Mouse (Mus musculus): ENCODE data around the gene Zcchc4. TPM values are rescaled to one million over a fixed set of nuclear protein-coding genes. Genes with fewer than 3 reads are reported as not detected.

Zcchc4 gene
- total and polyA plus RNA-seq, 2 experiments from 2014 or later, result 6.7 to 10.6 TPM

DNA sequence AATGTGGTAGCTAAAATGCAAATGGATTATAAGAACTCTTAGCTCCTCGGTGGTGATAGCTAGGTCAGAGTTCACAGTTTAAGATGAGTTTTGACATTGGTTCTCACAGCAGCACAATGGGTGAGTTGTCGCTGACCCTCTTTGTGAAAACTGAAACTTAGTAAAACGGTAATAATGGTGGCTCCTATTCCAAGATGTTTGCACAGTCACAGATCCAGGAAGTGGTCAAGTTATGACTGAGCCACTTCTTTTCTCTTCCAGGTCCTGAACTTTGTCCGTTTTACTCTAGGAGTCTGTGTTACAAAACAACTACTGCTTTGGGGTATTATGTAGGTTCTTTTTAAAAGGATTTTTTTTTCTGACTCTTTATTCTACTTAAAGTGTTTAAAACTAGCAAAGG, 32.0 kb upstream of the Zcchc4 start:
- Histone ChIP-seq H3K4me1 (ENCODE audit: insufficient read depth, low read length) (no peaks in the 10 kb centered on the region), H3K4me3 (ENCODE audit: low read length) (no peak overlapping the region), H3K9me3 (ENCODE audit: low read length) (no peaks in the 10 kb centered on the region), H3K9ac (replicated peaks; ENCODE audit: low read length) (no peak overlapping the region), H3K36me3 (ENCODE audit: insufficient read depth, low read length) (no peaks in the 10 kb centered on the region), H3K27me3 (ENCODE audit: insufficient read depth, low read length) (0 out of 2 replicates have a peak, but pooled peaks cover 3% of the 10 kb centered on the region), H3K4me2 (ENCODE audit: low read depth, low read length) (peak overlapping the region; percentile 90), H3K27ac (no peak overlapping the region)
- DNase-seq (ENCODE audit: low spot score) (no peak), ATAC-seq (no peak)
- no peak for TF ChIP-seq CTCF (IDR thresholded peaks at IDR 0.05; ENCODE audit: low read depth)
- WGBS, result 54% methylated on average over 4 of the region's 4 CpGs

DNA sequence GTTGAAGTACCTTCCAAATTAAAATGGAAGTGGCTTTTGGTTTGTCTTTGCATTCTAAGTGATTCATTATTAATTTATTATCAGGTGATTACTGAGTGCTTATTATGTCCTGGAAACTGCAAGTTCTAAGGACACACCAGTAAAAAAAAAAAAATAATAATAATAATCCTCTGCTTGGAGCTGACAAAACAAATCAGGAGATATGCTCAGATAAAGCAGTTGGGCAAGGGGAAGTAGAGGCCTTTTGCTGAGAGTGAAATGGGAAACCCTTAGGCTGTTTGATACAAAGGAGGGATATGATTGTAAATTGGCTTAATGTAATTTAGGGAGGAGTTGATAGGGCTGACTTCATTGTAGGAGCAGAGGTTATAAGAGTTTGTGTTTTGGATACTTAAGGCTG, 28.3 kb upstream of the Zcchc4 start:
- no peak for ATAC-seq

DNA sequence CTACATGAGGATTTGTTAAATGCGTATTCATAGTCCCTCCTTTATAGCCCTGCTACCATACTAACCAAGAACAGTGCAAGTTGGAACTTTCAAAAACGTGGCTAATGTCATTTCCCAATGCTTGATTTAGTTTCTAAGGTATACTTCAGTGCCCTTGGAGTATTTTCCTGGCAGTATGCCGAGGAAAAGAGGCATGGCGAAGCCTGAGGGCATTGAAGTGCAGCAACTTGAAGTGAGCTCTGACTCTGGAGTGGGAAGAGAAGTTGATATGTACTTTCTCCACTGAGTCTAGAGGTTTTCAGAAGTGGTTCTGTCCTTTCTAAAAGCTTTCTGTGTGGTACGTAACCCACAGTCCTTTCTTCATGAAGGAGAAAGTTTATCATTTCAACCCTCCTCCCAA, 26.5 kb upstream of the Zcchc4 start:
- Histone ChIP-seq H3K4me2 (ENCODE audit: low read depth, low read length) (no peak overlapping the region), H3K36me3 (ENCODE audit: insufficient read depth, low read length) (no peaks in the 10 kb centered on the region), H3K4me3 (ENCODE audit: low read length) (no peak overlapping the region), H3K4me1 (ENCODE audit: insufficient read depth, low read length) (no peaks in the 10 kb centered on the region), H3K27me3 (ENCODE audit: insufficient read depth, low read length) (no peaks in the 10 kb centered on the region), H3K27ac (no peak overlapping the region), H3K9me3 (ENCODE audit: low read length) (no peaks in the 10 kb centered on the region), H3K9ac (replicated peaks; ENCODE audit: low read length) (no peak overlapping the region)
- TF ChIP-seq CTCF (IDR thresholded peaks at IDR 0.05; ENCODE audit: low read depth), result no peak
- 75% methylated on average over 5 of the region's 5 CpGs for WGBS
- ATAC-seq (no peak), DNase-seq (ENCODE audit: low spot score) (no peak)

More for the DNA sequence above, 28.3 kb upstream of the Zcchc4 start:
- H3K4me3 ChIP-seq (ENCODE audit: low read length), result no peak overlapping the region
- H3K27me3 ChIP-seq (ENCODE audit: insufficient read depth, low read length), result no peaks in the 10 kb centered on the region
- no peaks in the 10 kb centered on the region for H3K36me3 ChIP-seq (ENCODE audit: insufficient read depth, low read length)
- no peak overlapping the region for H3K4me2 ChIP-seq (ENCODE audit: low read depth, low read length)
- DNase-seq (ENCODE audit: low spot score), result no peak
- no peak for TF ChIP-seq CTCF (IDR thresholded peaks at IDR 0.05; ENCODE audit: low read depth)
- H3K4me1 ChIP-seq (ENCODE audit: insufficient read depth, low read length), result no peaks in the 10 kb centered on the region
- no peak overlapping the region for H3K27ac ChIP-seq
- H3K9ac ChIP-seq (replicated peaks; ENCODE audit: low read length), result no peak overlapping the region
- H3K9me3 ChIP-seq (ENCODE audit: low read length), result no peaks in the 10 kb centered on the region

DNA sequence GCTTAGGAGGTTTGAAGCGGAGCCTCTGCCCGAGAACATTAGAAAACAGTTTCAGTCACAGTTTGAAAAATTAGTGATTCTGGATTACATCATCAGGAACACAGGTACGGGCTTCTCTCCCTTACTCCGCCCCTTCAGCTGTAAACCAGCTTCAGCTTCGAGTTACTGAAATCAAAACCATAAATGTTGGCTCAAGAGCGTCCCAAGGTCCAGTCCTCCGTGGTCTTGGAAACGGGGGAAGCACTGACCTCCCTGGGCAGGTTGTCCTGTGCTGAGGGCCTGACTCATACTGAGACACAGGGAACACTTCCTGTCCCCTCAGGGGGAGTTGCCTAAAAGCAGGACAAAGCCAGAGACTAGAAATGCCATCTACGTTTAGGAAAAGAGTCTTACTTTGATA, 22.1 kb upstream of the Zcchc4 start:
- Histone ChIP-seq H3K9ac (replicated peaks; ENCODE audit: low read length) (no peak overlapping the region), H3K4me2 (ENCODE audit: low read depth, low read length) (no peak overlapping the region), H3K27me3 (ENCODE audit: insufficient read depth, low read length) (no peaks in the 10 kb centered on the region), H3K4me1 (ENCODE audit: insufficient read depth, low read length) (no peaks in the 10 kb centered on the region), H3K4me3 (ENCODE audit: low read length) (no peak overlapping the region), H3K36me3 (ENCODE audit: insufficient read depth, low read length) (no peaks in the 10 kb centered on the region), H3K9me3 (ENCODE audit: low read length) (no peaks in the 10 kb centered on the region), H3K27ac (no peak overlapping the region)
- 88% methylated on average over 9 of the region's 9 CpGs for WGBS
- no peak for ATAC-seq
- DNase-seq (ENCODE audit: low spot score), result no peak
- TF ChIP-seq CTCF (IDR thresholded peaks at IDR 0.05; ENCODE audit: low read depth), result no peak

DNA sequence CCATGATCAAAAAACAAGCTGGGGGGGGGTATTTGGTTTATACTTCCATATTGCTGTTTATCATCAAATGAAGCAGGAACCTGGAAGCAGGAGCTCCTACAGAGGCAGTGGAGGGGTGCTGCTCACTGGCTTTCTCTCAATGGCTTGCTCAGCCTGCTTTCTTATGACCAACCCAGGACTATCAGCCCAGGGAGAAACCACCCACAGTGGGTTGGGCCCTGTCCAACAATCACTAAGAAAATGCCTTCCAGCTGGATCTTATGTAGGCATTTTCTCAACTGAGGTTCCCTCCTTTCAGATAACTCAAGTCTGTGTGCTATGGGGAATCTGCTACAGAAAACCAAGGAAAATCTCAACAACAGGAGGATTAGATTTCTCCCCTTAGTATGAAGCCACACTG, 21.0 kb upstream of the Zcchc4 start:
- ATAC-seq, result no peak
- no peak for TF ChIP-seq CTCF (IDR thresholded peaks at IDR 0.05; ENCODE audit: low read depth)

DNA sequence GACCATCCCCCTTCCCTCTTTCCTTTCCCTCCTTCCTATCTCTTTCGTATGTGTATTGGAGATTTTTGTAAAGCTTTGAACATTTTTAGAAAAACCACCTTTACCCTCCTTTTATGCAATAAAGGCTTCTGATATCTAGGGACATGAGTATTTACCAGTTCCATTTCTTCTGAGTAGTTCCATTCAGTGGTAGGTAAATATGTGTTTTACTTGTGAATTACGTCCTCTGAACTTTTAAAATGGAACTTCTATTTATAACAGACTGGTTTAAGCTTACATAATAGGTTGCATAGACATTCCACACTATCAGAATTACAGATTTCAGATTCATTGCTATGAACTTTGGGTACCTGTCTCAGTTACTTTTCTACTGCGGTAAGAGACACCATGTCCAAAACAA, 19.9 kb upstream of the Zcchc4 start:
- ATAC-seq (no peak), DNase-seq (ENCODE audit: low spot score) (no peak)
- WGBS, result 91% methylated on average over 3 of the region's 3 CpGs

More for the DNA sequence above, 21.0 kb upstream of the Zcchc4 start:
- Histone ChIP-seq H3K9me3 (ENCODE audit: low read length) (no peaks in the 10 kb centered on the region), H3K27ac (no peak overlapping the region), H3K27me3 (ENCODE audit: insufficient read depth, low read length) (no peaks in the 10 kb centered on the region), H3K4me2 (ENCODE audit: low read depth, low read length) (no peak overlapping the region), H3K36me3 (ENCODE audit: insufficient read depth, low read length) (no peaks in the 10 kb centered on the region), H3K4me3 (ENCODE audit: low read length) (no peak overlapping the region), H3K4me1 (ENCODE audit: insufficient read depth, low read length) (no peaks in the 10 kb centered on the region), H3K9ac (replicated peaks; ENCODE audit: low read length) (no peak overlapping the region)
- no peak for DNase-seq (ENCODE audit: low spot score)

DNA sequence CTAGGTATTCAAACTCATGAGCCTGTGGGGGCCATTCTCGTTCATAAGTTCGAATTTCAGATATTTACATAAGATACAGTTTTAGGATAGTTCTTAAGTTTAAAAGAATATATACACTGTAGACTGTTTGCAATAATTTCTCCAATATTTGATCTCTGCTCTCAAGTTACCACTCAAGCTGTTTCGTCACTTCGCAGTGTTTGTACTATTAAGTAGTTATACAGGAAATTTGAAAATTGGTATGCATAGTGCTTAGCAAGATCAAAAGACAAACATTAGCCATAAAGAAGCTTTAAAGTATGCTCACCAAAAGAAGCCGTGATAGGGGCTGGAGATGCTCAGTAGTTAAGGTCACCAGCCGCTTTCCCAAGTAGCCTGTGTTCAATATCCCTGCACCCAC, 19.2 kb upstream of the Zcchc4 start:
- no peaks in the 10 kb centered on the region for H3K36me3 ChIP-seq (ENCODE audit: insufficient read depth, low read length)
- DNase-seq (ENCODE audit: low spot score) (no peak), ATAC-seq (no peak)
- no peak overlapping the region for H3K4me3 ChIP-seq (ENCODE audit: low read length)
- H3K9me3 ChIP-seq (ENCODE audit: low read length), result no peaks in the 10 kb centered on the region
- 94% methylated on average over 6 of the region's 6 CpGs for WGBS
- H3K4me1 ChIP-seq (ENCODE audit: insufficient read depth, low read length), result no peaks in the 10 kb centered on the region
- H3K27ac ChIP-seq, result no peak overlapping the region
- H3K27me3 ChIP-seq (ENCODE audit: insufficient read depth, low read length), result no peaks in the 10 kb centered on the region
- no peak overlapping the region for H3K9ac ChIP-seq (replicated peaks; ENCODE audit: low read length)
- no peak for TF ChIP-seq CTCF (IDR thresholded peaks at IDR 0.05; ENCODE audit: low read depth)
- H3K4me2 ChIP-seq (ENCODE audit: low read depth, low read length), result no peak overlapping the region

More for the DNA sequence above, 19.9 kb upstream of the Zcchc4 start:
- Histone ChIP-seq H3K4me3 (ENCODE audit: low read length) (no peak overlapping the region), H3K27me3 (ENCODE audit: insufficient read depth, low read length) (no peaks in the 10 kb centered on the region), H3K27ac (no peak overlapping the region), H3K9me3 (ENCODE audit: low read length) (no peaks in the 10 kb centered on the region), H3K4me1 (ENCODE audit: insufficient read depth, low read length) (no peaks in the 10 kb centered on the region), H3K4me2 (ENCODE audit: low read depth, low read length) (no peak overlapping the region), H3K9ac (replicated peaks; ENCODE audit: low read length) (no peak overlapping the region), H3K36me3 (ENCODE audit: insufficient read depth, low read length) (no peaks in the 10 kb centered on the region)
- no peak for TF ChIP-seq CTCF (IDR thresholded peaks at IDR 0.05; ENCODE audit: low read depth)
